Mouse (Mus musculus): Measurements from ENCODE around the gene Grem2. TPM values are rescaled to one million over a fixed set of nuclear protein-coding genes. Genes with fewer than 3 reads are reported as not detected.

The Grem2 gene
- not detected in 3 replicates for total RNA-seq (2017)

GRCm38 (mm10) chr1:174921298-174921955, at the start of gene Grem2:
Grem2 (minus strand) TSS chr1:174921819.
- ATAC-seq (replicated peaks; ENCODE audit: insufficient number of reproducible peaks, low FRiP score, low TSS enrichment, poor library complexity, severe bottlenecking), result no peak

- ATAC-seq (replicated peaks; ENCODE audit: insufficient number of reproducible peaks, low FRiP score, low TSS enrichment, poor library complexity, severe bottlenecking), result no peak
These were observed 38.2 kb upstream of the Grem2 start for GRCm38 (mm10) chr1:174959837-174960236.

- ATAC-seq (replicated peaks; ENCODE audit: insufficient number of reproducible peaks, low FRiP score, low TSS enrichment, poor library complexity, severe bottlenecking), result no peak
These were observed 9.5 kb upstream of the Grem2 start for GRCm38 (mm10) chr1:174931003-174931619.

GRCm38 (mm10) chr1:174929459-174930181, 8.0 kb upstream of the Grem2 start:
- ATAC-seq (replicated peaks; ENCODE audit: insufficient number of reproducible peaks, low FRiP score, low TSS enrichment, poor library complexity, severe bottlenecking), result no peak

GRCm38 (mm10) chr1:174918949-174919348, 2.7 kb downstream of the Grem2 start:
- no peak for ATAC-seq (replicated peaks; ENCODE audit: insufficient number of reproducible peaks, low FRiP score, low TSS enrichment, poor library complexity, severe bottlenecking)

- no peak for ATAC-seq (replicated peaks; ENCODE audit: insufficient number of reproducible peaks, low FRiP score, low TSS enrichment, poor library complexity, severe bottlenecking)
These were observed 3.3 kb downstream of the Grem2 start for GRCm38 (mm10) chr1:174918236-174918870.

GRCm38 (mm10) chr1:174909834-174910233, 11.8 kb downstream of the Grem2 start:
- ATAC-seq (replicated peaks; ENCODE audit: insufficient number of reproducible peaks, low FRiP score, low TSS enrichment, poor library complexity, severe bottlenecking), result no peak

GRCm38 (mm10) chr1:174908232-174908631, 13.4 kb downstream of the Grem2 start:
- no peak for ATAC-seq (replicated peaks; ENCODE audit: insufficient number of reproducible peaks, low FRiP score, low TSS enrichment, poor library complexity, severe bottlenecking)

- ATAC-seq (replicated peaks; ENCODE audit: insufficient number of reproducible peaks, low FRiP score, low TSS enrichment, poor library complexity, severe bottlenecking), result no peak
These were observed 14.0 kb downstream of the Grem2 start for GRCm38 (mm10) chr1:174907637-174908036.

GRCm38 (mm10) chr1:174902755-174903154, 18.9 kb downstream of the Grem2 start:
- ATAC-seq (replicated peaks; ENCODE audit: insufficient number of reproducible peaks, low FRiP score, low TSS enrichment, poor library complexity, severe bottlenecking), result no peak

- no peak for ATAC-seq (replicated peaks; ENCODE audit: insufficient number of reproducible peaks, low FRiP score, low TSS enrichment, poor library complexity, severe bottlenecking)
These were observed 29.1 kb downstream of the Grem2 start for GRCm38 (mm10) chr1:174892471-174892870.

- ATAC-seq (replicated peaks; ENCODE audit: insufficient number of reproducible peaks, low FRiP score, low TSS enrichment, poor library complexity, severe bottlenecking), result no peak
These were observed 32.8 kb downstream of the Grem2 start for GRCm38 (mm10) chr1:174888684-174889405.

GRCm38 (mm10) chr1:174888073-174888472, 33.5 kb downstream of the Grem2 start:
- ATAC-seq (replicated peaks; ENCODE audit: insufficient number of reproducible peaks, low FRiP score, low TSS enrichment, poor library complexity, severe bottlenecking), result no peak

- no peak for ATAC-seq (replicated peaks; ENCODE audit: insufficient number of reproducible peaks, low FRiP score, low TSS enrichment, poor library complexity, severe bottlenecking)
These were observed 39.1 kb downstream of the Grem2 start for GRCm38 (mm10) chr1:174882496-174882895.

- ATAC-seq (replicated peaks; ENCODE audit: insufficient number of reproducible peaks, low FRiP score, low TSS enrichment, poor library complexity, severe bottlenecking), result no peak
These were observed 46.4 kb downstream of the Grem2 start for GRCm38 (mm10) chr1:174875173-174875572.

- no peak for ATAC-seq (replicated peaks; ENCODE audit: insufficient number of reproducible peaks, low FRiP score, low TSS enrichment, poor library complexity, severe bottlenecking)
These were observed 61.1 kb downstream of the Grem2 start for GRCm38 (mm10) chr1:174860407-174861118.

GRCm38 (mm10) chr1:174856188-174856587, 65.4 kb downstream of the Grem2 start:
- no peak for ATAC-seq (replicated peaks; ENCODE audit: insufficient number of reproducible peaks, low FRiP score, low TSS enrichment, poor library complexity, severe bottlenecking)

GRCm38 (mm10) chr1:174844786-174845185, 76.8 kb downstream of the Grem2 start:
- ATAC-seq (replicated peaks; ENCODE audit: insufficient number of reproducible peaks, low FRiP score, low TSS enrichment, poor library complexity, severe bottlenecking), result no peak
